Mouse (Mus musculus) thymus, postnatal 0 days (tissue): ENCODE data around the gene Gm42906. TPM values are rescaled to one million over a fixed set of nuclear protein-coding genes. Genes with fewer than 3 reads are reported as not detected.

Experiments
- DNase-seq: peaks from one replicate; pipeline ENCODE4 v3.0.0-alpha.2; 2015; ENCODE audit warnings: low spot score
- polyA plus RNA-seq: library from polyadenylated mRNA; unstranded; fragments of >200 nt; fragmentation: Nextera tagmentation; extraction: Ambion mirVana; gene quantifications from 2 replicates; pipeline ENCODE4 v1.2.1, GENCODE M21; 2015

Gene Gm42906
- polyA plus RNA-seq, 1 experiment from 2014 or later: not detected

GRCm38 (mm10) chr5:151233400-151234031 is 194.4 kb downstream of the Gm42906 start, which contains the start of gene Stard13:
Stard13 (minus strand) TSS chr5:151233836.
- no peak for DNase-seq

GRCm38 (mm10) chr5:151232576-151233299 is 195.2 kb downstream of the Gm42906 start:
- no peak for DNase-seq

- DNase-seq: no peak
Measured at GRCm38 (mm10) chr5:151231861-151232260, 196.1 kb downstream of the Gm42906 start.

GRCm38 (mm10) chr5:151231411-151231810 is 196.6 kb downstream of the Gm42906 start:
- no peak for DNase-seq

- no peak for DNase-seq
Measured at GRCm38 (mm10) chr5:151230427-151230826, 197.5 kb downstream of the Gm42906 start.

- DNase-seq: no peak
Measured at GRCm38 (mm10) chr5:151228367-151229005, 199.5 kb downstream of the Gm42906 start.

- DNase-seq: no peak
Measured at GRCm38 (mm10) chr5:151223696-151224366, 204.1 kb downstream of the Gm42906 start.

- DNase-seq: no peak
Measured at GRCm38 (mm10) chr5:151222791-151223190, 205.2 kb downstream of the Gm42906 start.

- DNase-seq: no peak
Measured at GRCm38 (mm10) chr5:151218689-151219115, 209.3 kb downstream of the Gm42906 start.

- no peak for DNase-seq
Measured at GRCm38 (mm10) chr5:151213097-151213496, 214.9 kb downstream of the Gm42906 start.

- DNase-seq: no peak
Measured at GRCm38 (mm10) chr5:151210869-151211268, 217.1 kb downstream of the Gm42906 start.

GRCm38 (mm10) chr5:151210060-151210459 is 217.9 kb downstream of the Gm42906 start:
- no peak for DNase-seq

GRCm38 (mm10) chr5:151205017-151205416 is 222.9 kb downstream of the Gm42906 start:
- DNase-seq: no peak

GRCm38 (mm10) chr5:151202925-151203324 is 225.0 kb downstream of the Gm42906 start:
- no peak for DNase-seq

GRCm38 (mm10) chr5:151201220-151201619 is 226.7 kb downstream of the Gm42906 start:
- no peak for DNase-seq

- no peak for DNase-seq
Measured at GRCm38 (mm10) chr5:151199235-151199634, 228.7 kb downstream of the Gm42906 start.

GRCm38 (mm10) chr5:151196603-151197272 is 231.2 kb downstream of the Gm42906 start:
- DNase-seq: no peak

GRCm38 (mm10) chr5:151193885-151194520 is 234.0 kb downstream of the Gm42906 start:
- no peak for DNase-seq

- no peak for DNase-seq
Measured at GRCm38 (mm10) chr5:151192266-151192665, 235.7 kb downstream of the Gm42906 start.

GRCm38 (mm10) chr5:151190764-151191163 is 237.2 kb downstream of the Gm42906 start:
- DNase-seq: no peak
